Mouse (Mus musculus) neural tube, embryonic 15.5 days (tissue): ENCODE data around the gene Wtip. TPM values are rescaled to one million over a fixed set of nuclear protein-coding genes. Genes with fewer than 3 reads are reported as not detected.
"Not testable (repeated sequence)": the region's sequence is repeated elsewhere in the genome, so short reads cannot be mapped to it uniquely, and the experiment has no call there.

Experiments
- ATAC-seq: fragments of 200-750 bp; cut with Nextera tagmentation; 2 replicates; pipeline ENCODE4 v1.8.0; 2017; ENCODE audit warnings: mild to moderate bottlenecking, moderate TSS enrichment, moderate library complexity; ENCODE audit not compliant: low FRiP score
- H3K27ac ChIP-seq: fragments of 300-500 bp; sonication (generic); replicated peaks from 2 replicates; pipeline ENCODE4 v1.5.1; 2015; ENCODE audit warnings: mild to moderate bottlenecking, inconsistent platforms
- H3K27me3 ChIP-seq: fragments of 300-500 bp; sonication (generic); replicated peaks from 2 replicates; pipeline ENCODE4 v1.6.1; 2015; ENCODE audit warnings: inconsistent platforms
- H3K36me3 ChIP-seq: fragments of 300-500 bp; sonication (generic); 2 replicates; pipeline ENCODE4 v1.6.1; 2015; ENCODE audit warnings: inconsistent platforms
- H3K4me1 ChIP-seq: fragments of 300-500 bp; sonication (generic); 2 replicates; pipeline ENCODE4 v1.6.1; 2015; ENCODE audit warnings: inconsistent platforms
- H3K4me2 ChIP-seq: fragments of 300-500 bp; sonication (generic); 2 replicates; pipeline ENCODE4 v1.6.1; 2015; ENCODE audit warnings: inconsistent platforms, mild to moderate bottlenecking, moderate library complexity
- H3K4me3 ChIP-seq: fragments of 300-500 bp; sonication (generic); replicated peaks from 2 replicates; pipeline ENCODE4 v1.5.1; 2015; ENCODE audit warnings: mild to moderate bottlenecking, inconsistent platforms
- H3K9ac ChIP-seq: fragments of 300-500 bp; sonication (generic); replicated peaks from 2 replicates; pipeline ENCODE4 v1.6.1; 2015; ENCODE audit warnings: mild to moderate bottlenecking, inconsistent platforms
- H3K9me3 ChIP-seq: fragments of 300-500 bp; sonication (generic); replicated peaks from 2 replicates; pipeline ENCODE4 v1.6.1; 2016; ENCODE audit warnings: inconsistent platforms
- WGBS: fragments of 180-500 bp; shearing (Covaris S2); methylation state at CpG from one replicate; pipeline ENCODE4 v1.1.7; 2015; ENCODE audit warnings: mixed read lengths; 5-methylcytosine and 5-hydroxymethylcytosine counted together
- polyA plus RNA-seq: library from polyadenylated mRNA; unstranded; fragments of >200 nt; fragmentation: Nextera tagmentation; extraction: Ambion mirVana; gene quantifications from 2 replicates; pipeline ENCODE4 v1.2.1, GENCODE M21; 2015

Gene Wtip
- polyA plus RNA-seq, 1 experiment from 2014 or later: 3.8 TPM

- no peaks in the 10 kb centered on the region for H3K4me1 ChIP-seq
- no peaks in the 10 kb centered on the region for H3K27me3 ChIP-seq
- no peak overlapping the region for H3K4me3 ChIP-seq
- no peak for ATAC-seq
- no peaks in the 10 kb centered on the region; the same call in 1 of the 2 replicates for H3K9me3 ChIP-seq
- H3K9ac ChIP-seq: no peak overlapping the region
- 95% methylated on average over 4 of the region's 4 CpGs for WGBS
- no peak overlapping the region for H3K4me2 ChIP-seq
- H3K36me3 ChIP-seq: peaks cover 97% of the 10 kb centered on the region
- H3K27ac ChIP-seq: no peak overlapping the region
Observed at GRCm38 (mm10) chr7:34147193-34147592, 14.1 kb upstream of the Wtip start.

- Histone ChIP-seq H3K36me3 (peaks cover 61% of the 10 kb centered on the region), H3K4me3 (no peak overlapping the region), H3K27ac (no peak overlapping the region), H3K27me3 (no peaks in the 10 kb centered on the region), H3K4me1 (no peaks in the 10 kb centered on the region), H3K9me3 (no peaks in the 10 kb centered on the region), H3K4me2 (no peak overlapping the region), H3K9ac (no peak overlapping the region)
- ATAC-seq: no peak
- 97% methylated on average over 13 of the region's 13 CpGs for WGBS
Observed at GRCm38 (mm10) chr7:34141123-34141522, 8.1 kb upstream of the Wtip start.

- Histone ChIP-seq H3K36me3 (peaks cover 45% of the 10 kb centered on the region), H3K9ac (no peak overlapping the region), H3K27me3 (no peaks in the 10 kb centered on the region), H3K27ac (no peak overlapping the region), H3K4me2 (no peak overlapping the region), H3K4me3 (no peak overlapping the region), H3K4me1 (no peaks in the 10 kb centered on the region), H3K9me3 (no peaks in the 10 kb centered on the region)
- no peak for ATAC-seq
- 91% methylated on average over 6 of the region's 6 CpGs for WGBS
Observed at GRCm38 (mm10) chr7:34139493-34139892, 6.4 kb upstream of the Wtip start.

GRCm38 (mm10) chr7:34134336-34134735 lies 1.3 kb upstream of the Wtip start:
- H3K4me3 ChIP-seq: no peak overlapping the region
- no peaks in the 10 kb centered on the region for H3K27me3 ChIP-seq
- no peak for ATAC-seq
- no peaks in the 10 kb centered on the region for H3K9me3 ChIP-seq
- H3K4me2 ChIP-seq: no peak overlapping the region
- H3K9ac ChIP-seq: no peak overlapping the region
- H3K4me1 ChIP-seq: peaks cover 20% of the 10 kb centered on the region
- 90% methylated on average over 2 of the region's 2 CpGs for WGBS
- no peaks in the 10 kb centered on the region for H3K36me3 ChIP-seq
- H3K27ac ChIP-seq: no peak overlapping the region

GRCm38 (mm10) chr7:34132355-34133079 lies 551 bp downstream of the Wtip start:
- H3K4me1 ChIP-seq: peaks cover 20% of the 10 kb centered on the region
- ATAC-seq: peak; percentile 76
- H3K27me3 ChIP-seq: no peaks in the 10 kb centered on the region
- H3K9ac ChIP-seq: peak overlapping the region; percentile 65
- H3K4me2 ChIP-seq: peak overlapping the region; percentile 73
- H3K36me3 ChIP-seq: no peaks in the 10 kb centered on the region
- H3K27ac ChIP-seq: peak overlapping the region; percentile 77
- H3K4me3 ChIP-seq: peak overlapping the region; percentile 78
- under 1% methylated on average over 96 of the region's 116 CpGs for WGBS
- H3K9me3 ChIP-seq: no peaks in the 10 kb centered on the region

- Histone ChIP-seq H3K27ac (no peak overlapping the region), H3K4me3 (peak overlapping the region; percentile 78), H3K4me1 (peaks cover 20% of the 10 kb centered on the region), H3K36me3 (peaks cover under 1% of the 10 kb centered on the region; the same call in 1 of the 2 replicates), H3K27me3 (no peaks in the 10 kb centered on the region), H3K4me2 (peak overlapping the region; percentile 73), H3K9me3 (no peaks in the 10 kb centered on the region), H3K9ac (peak overlapping the region; percentile 65)
- 0 out of 2 replicates have a peak, but pooled peaks have one; percentile 6 for ATAC-seq
- 23% methylated on average over 3 of the region's 3 CpGs for WGBS
Observed at GRCm38 (mm10) chr7:34131959-34132354, 1.1 kb downstream of the Wtip start.

- WGBS: 71% methylated on average over 3 of the region's 3 CpGs
- Histone ChIP-seq H3K9me3 (no peaks in the 10 kb centered on the region), H3K4me3 (no peak overlapping the region; the same call in 1 of the 2 replicates), H3K9ac (no peak overlapping the region), H3K4me1 (peaks cover 20% of the 10 kb centered on the region), H3K27ac (no peak overlapping the region), H3K27me3 (no peaks in the 10 kb centered on the region), H3K36me3 (peaks cover 7% of the 10 kb centered on the region), H3K4me2 (peak overlapping the region; percentile 73)
- no peak for ATAC-seq
Observed at GRCm38 (mm10) chr7:34131118-34131517, 1.9 kb downstream of the Wtip start.

- peaks cover 12% of the 10 kb centered on the region for H3K4me1 ChIP-seq
- H3K4me3 ChIP-seq: no peak overlapping the region
- H3K27ac ChIP-seq: no peak overlapping the region
- ATAC-seq: no peak
- 90% methylated on average over 3 of the region's 3 CpGs for WGBS
- no peak overlapping the region for H3K4me2 ChIP-seq
- H3K9ac ChIP-seq: no peak overlapping the region
- H3K27me3 ChIP-seq: no peaks in the 10 kb centered on the region
- no peaks in the 10 kb centered on the region for H3K9me3 ChIP-seq
- H3K36me3 ChIP-seq: peaks cover 7% of the 10 kb centered on the region
Observed at GRCm38 (mm10) chr7:34126291-34126690, 6.8 kb downstream of the Wtip start.

- H3K4me3 ChIP-seq: no peak overlapping the region
- WGBS: 93% methylated on average over 9 of the region's 9 CpGs
- no peak for ATAC-seq
- H3K9me3 ChIP-seq: no peaks in the 10 kb centered on the region
- H3K27me3 ChIP-seq: no peaks in the 10 kb centered on the region
- no peak overlapping the region for H3K27ac ChIP-seq
- peaks cover 7% of the 10 kb centered on the region for H3K36me3 ChIP-seq
- no peak overlapping the region for H3K4me2 ChIP-seq
- peaks cover 3% of the 10 kb centered on the region; the same call in 1 of the 2 replicates for H3K4me1 ChIP-seq
- H3K9ac ChIP-seq: no peak overlapping the region
Observed at GRCm38 (mm10) chr7:34125346-34125745, 7.7 kb downstream of the Wtip start.

- 81% methylated on average over 6 of the region's 6 CpGs for WGBS
- Histone ChIP-seq H3K4me3 (no peak overlapping the region), H3K27ac (no peak overlapping the region; the same call in 1 of the 2 replicates), H3K4me1 (no peaks in the 10 kb centered on the region; the same call in 1 of the 2 replicates), H3K9ac (peak overlapping the region; percentile 5; the same call in 1 of the 2 replicates), H3K27me3 (no peaks in the 10 kb centered on the region), H3K36me3 (peaks cover 9% of the 10 kb centered on the region), H3K9me3 (no peaks in the 10 kb centered on the region), H3K4me2 (no peak overlapping the region)
- no peak for ATAC-seq
Observed at GRCm38 (mm10) chr7:34122987-34123720, 9.9 kb downstream of the Wtip start.

- ATAC-seq: not testable (repeated sequence)
Observed at GRCm38 (mm10) chr7:34120636-34121035, 12.4 kb downstream of the Wtip start.

GRCm38 (mm10) chr7:34116601-34117000 lies 16.5 kb downstream of the Wtip start:
- no peaks in the 10 kb centered on the region for H3K9me3 ChIP-seq
- WGBS: 75% methylated on average over 3 of the region's 3 CpGs
- no peak overlapping the region for H3K4me2 ChIP-seq
- H3K4me3 ChIP-seq: no peak overlapping the region
- peaks cover 62% of the 10 kb centered on the region for H3K36me3 ChIP-seq
- H3K27ac ChIP-seq: no peak overlapping the region
- no peaks in the 10 kb centered on the region for H3K27me3 ChIP-seq
- no peak overlapping the region for H3K9ac ChIP-seq
- ATAC-seq: no peak
- H3K4me1 ChIP-seq: no peaks in the 10 kb centered on the region; the same call in 1 of the 2 replicates

More at GRCm38 (mm10) chr7:34120636-34121035, 12.4 kb downstream of the Wtip start:
- peaks cover 23% of the 10 kb centered on the region for H3K36me3 ChIP-seq
- H3K4me1 ChIP-seq, H3K9ac ChIP-seq, H3K4me2 ChIP-seq, H3K9me3 ChIP-seq, H3K27me3 ChIP-seq, H3K4me3 ChIP-seq, H3K27ac ChIP-seq: not testable (repeated sequence)
- WGBS: 64% methylated on average over 1 of the region's 1 CpGs
